Mouse (Mus musculus): ENCODE results near the gene Scd3. TPM values are rescaled to one million over a fixed set of nuclear protein-coding genes. Genes with fewer than 3 reads are reported as not detected.

Scd3 gene
- total RNA-seq, 2 experiments from 2014 or later = 0.04 TPM; not detected in 1

Other genes starting within 250 kb of the Scd3 start
- 0.16 TPM in 1 of 2 replicates, not detected in the other for gene Cpn1, start 216.7 kb upstream of the Scd3 start, total RNA-seq (2015)
- 0.20 and 0.77 TPM in 2 replicates for gene Cpn1, start 216.7 kb upstream of the Scd3 start, total RNA-seq (2017)
- not detected in 2 replicates for gene Cyp2c23, start 174.1 kb upstream of the Scd3 start, total RNA-seq (2015)
- not detected in 2 replicates for gene Cyp2c23, start 174.1 kb upstream of the Scd3 start, total RNA-seq (2017)
- gene Erlin1, start 133.5 kb upstream of the Scd3 start, total RNA-seq (2015) = 84.7 and 84.8 TPM in 2 replicates
- 59.4 and 67.0 TPM in 2 replicates for gene Erlin1, start 133.5 kb upstream of the Scd3 start, total RNA-seq (2017)
- 48.1 and 59.7 TPM in 2 replicates for gene Chuk, start 95.8 kb upstream of the Scd3 start, total RNA-seq (2015)
- 70.6 and 82.9 TPM in 2 replicates for gene Chuk, start 95.8 kb upstream of the Scd3 start, total RNA-seq (2017)
- 16.8 and 17.0 TPM in 2 replicates for gene Cwf19l1, start 67.4 kb upstream of the Scd3 start, total RNA-seq (2015)
- gene Cwf19l1, start 67.4 kb upstream of the Scd3 start, total RNA-seq (2017) = 19.0 and 30.9 TPM in 2 replicates
- gene Bloc1s2, start 56.8 kb upstream of the Scd3 start, total RNA-seq (2015) = 145 and 151 TPM in 2 replicates
- 55.1 and 81.9 TPM in 2 replicates for gene Bloc1s2, start 56.8 kb upstream of the Scd3 start, total RNA-seq (2017)
- not detected in 2 replicates for gene Pkd2l1, start 10.8 kb upstream of the Scd3 start, total RNA-seq (2015)
- gene Pkd2l1, start 10.8 kb upstream of the Scd3 start, total RNA-seq (2017) = not detected in 2 replicates
- gene Scd2, start 90.4 kb downstream of the Scd3 start, total RNA-seq (2015) = 30.0 and 33.3 TPM in 2 replicates
- gene Scd2, start 90.4 kb downstream of the Scd3 start, total RNA-seq (2017) = 26.9 and 28.9 TPM in 2 replicates
- gene Scd4, start 129.8 kb downstream of the Scd3 start, total RNA-seq (2015) = 0.40 TPM in 1 of 2 replicates, not detected in the other
- gene Scd4, start 129.8 kb downstream of the Scd3 start, total RNA-seq (2017) = 0.12 TPM in 1 of 2 replicates, not detected in the other
- 0.54 and 0.64 TPM in 2 replicates for gene Scd1, start 204.6 kb downstream of the Scd3 start, total RNA-seq (2015)
- 0.18 and 0.98 TPM in 2 replicates for gene Scd1, start 204.6 kb downstream of the Scd3 start, total RNA-seq (2017)

Data from megakaryocyte, adult 5-6 weeks (primary cell).